Mouse (Mus musculus): ENCODE measurements around the gene Rhot2.

GRCm38 (mm10) chr17:25861704-25862612 lies 17.3 kb upstream of the Rhot2 start:
- TF ChIP-seq CTCF (IDR thresholded peaks at IDR 0.05; ENCODE audit: borderline replicate concordance, control insufficient read depth, extremely low read depth, insufficient read depth, low read length, poor library complexity) (no peak), POLR2A (IDR thresholded peaks at IDR 0.05; ENCODE audit: control insufficient read depth, extremely low read depth, insufficient read depth, low read length, poor library complexity) (no peak)
